Mouse (Mus musculus) left cerebral cortex, adult 6 months (tissue): Measurements from ENCODE around the gene Rbms2. TPM values are rescaled to one million over a fixed set of nuclear protein-coding genes. Genes with fewer than 3 reads are reported as not detected.

Source experiments
- long read RNA-seq, 2 experiments: library from polyadenylated mRNA; unstranded; transcript quantifications; one replicate each; pipeline ENCODE4 v2.0.0; 2019 to 2020
- polyA plus RNA-seq: library from polyadenylated mRNA; unstranded; fragments of <200 nt; fragmentation: Nextera tagmentation; gene quantifications from 2 replicates; pipeline ENCODE4 v1.2.3, GENCODE M21; 2021

Gene Rbms2
- 3.7 and 5.3 TPM in 2 replicates for polyA plus RNA-seq
- long read RNA-seq, experiment 1, transcript Rbms2-201 (13 exons, 1,481 nt): major isoform, 9 of 17 reads
- long read RNA-seq, experiment 1, partial matches to known transcripts: 1 of 17 reads
- long read RNA-seq, experiment 1, other reads (novel, unspliced or antisense): 4 of 17 reads
- long read RNA-seq, experiment 2, partial matches to known transcripts: 4 of 10 reads
- long read RNA-seq, experiment 2, other reads (novel, unspliced or antisense): 3 of 10 reads

GRCm38 (mm10) chr10:128179989-128180388 lies at the start of gene Rbms2:
Gene Rbms2, minus strand, starts transcription at chr10:128180297.

GRCm38 (mm10) chr10:128225538-128225937 lies 45.4 kb upstream of the Rbms2 start, which contains the start of gene Mip:
Gene Mip, plus strand, starts transcription at chr10:128225838.

GRCm38 (mm10) chr10:128211390-128212108 lies 31.5 kb upstream of the Rbms2 start, which contains the start of gene Spryd4:
Gene Spryd4, minus strand, starts transcription at chr10:128211807.

GRCm38 (mm10) chr10:128194024-128194550 lies 14.0 kb upstream of the Rbms2 start, which contains the start of gene Gls2:
Gene Gls2, plus strand, starts transcription at chr10:128194457.

GRCm38 (mm10) chr10:128091564-128092505 lies 88.3 kb downstream of the Rbms2 start, which contains the start of gene Baz2a:
Gene Baz2a, plus strand, starts transcription at chr10:128091577.

GRCm38 (mm10) chr10:128082880-128083421 lies 97.1 kb downstream of the Rbms2 start, which contains the start of gene Atp5b:
Gene Atp5b, plus strand, starts transcription at chr10:128083273.

Other genes with a start within 250 kb of the Rbms2 start
- not detected in 2 replicates for gene Hsd17b6, start 172.7 kb downstream of the Rbms2 start, polyA plus RNA-seq
- 9.5 and 9.8 TPM in 2 replicates for gene Prim1, start 165.1 kb downstream of the Rbms2 start, polyA plus RNA-seq
- gene Naca, start 144.7 kb downstream of the Rbms2 start, polyA plus RNA-seq: 767 and 841 TPM in 2 replicates
- 207 and 248 TPM in 2 replicates for gene Ptges3, start 121.3 kb downstream of the Rbms2 start, polyA plus RNA-seq
- gene Atp5b, start 97.0 kb downstream of the Rbms2 start, polyA plus RNA-seq: 1,781 and 2,018 TPM in 2 replicates
- 3.8 and 4.4 TPM in 2 replicates for gene Baz2a, start 88.7 kb downstream of the Rbms2 start, polyA plus RNA-seq
- gene Gls2, start 14.2 kb upstream of the Rbms2 start, polyA plus RNA-seq: 24.5 and 25.7 TPM in 2 replicates
- 9.1 and 11.8 TPM in 2 replicates for gene Spryd4, start 31.5 kb upstream of the Rbms2 start, polyA plus RNA-seq
- gene Mip, start 45.5 kb upstream of the Rbms2 start, polyA plus RNA-seq: not detected in 2 replicates
- gene Timeless, start 51.8 kb upstream of the Rbms2 start, polyA plus RNA-seq: 3.0 and 4.9 TPM in 2 replicates
- not detected in 2 replicates for gene Apon, start 73.8 kb upstream of the Rbms2 start, polyA plus RNA-seq
- 0.09 TPM in 1 of 2 replicates, not detected in the other for gene Apof, start 88.4 kb upstream of the Rbms2 start, polyA plus RNA-seq
- gene Stat2, start 90.3 kb upstream of the Rbms2 start, polyA plus RNA-seq: 5.0 and 5.3 TPM in 2 replicates
- gene Il23a, start 118.5 kb upstream of the Rbms2 start, polyA plus RNA-seq: 0.15 TPM in 1 of 2 replicates, not detected in the other
- gene Pan2, start 123.0 kb upstream of the Rbms2 start, polyA plus RNA-seq: 2.5 and 2.8 TPM in 2 replicates
- gene Cnpy2, start 142.2 kb upstream of the Rbms2 start, polyA plus RNA-seq: 113 and 142 TPM in 2 replicates
- gene Cs, start 157.4 kb upstream of the Rbms2 start, polyA plus RNA-seq: 189 and 199 TPM in 2 replicates
- gene Coq10a, start 188.7 kb upstream of the Rbms2 start, polyA plus RNA-seq: 20.7 and 55.1 TPM in 2 replicates
- gene Ankrd52, start 196.8 kb upstream of the Rbms2 start, polyA plus RNA-seq: 5.9 and 11.9 TPM in 2 replicates
- gene Slc39a5, start 220.9 kb upstream of the Rbms2 start, polyA plus RNA-seq: 0.25 and 0.39 TPM in 2 replicates
- 98.0 and 168 TPM in 2 replicates for gene Nabp2, start 231.2 kb upstream of the Rbms2 start, polyA plus RNA-seq
- 67.9 and 86.2 TPM in 2 replicates for gene Rnf41, start 231.4 kb upstream of the Rbms2 start, polyA plus RNA-seq